7 mouse cellular contexts compared by ENCODE assay signal in genomic region chr9:13661768-13662623, GRCm38 (mm10).
DNase-seq lines count a peak whose midpoint lies in the region; ATAC-seq and TF ChIP-seq lines count a peak whose summit lies in the region.

No protein-coding gene starts in this region.

- peaks cover 8% of the 10 kb centered on the region for H3K4me1 ChIP-seq in brown adipose tissue, adult 24 weeks (ENCODE audit: control insufficient read depth, insufficient read depth, insufficient read length, low read length)
- peaks cover 44% of the 10 kb centered on the region for H3K4me1 ChIP-seq in heart, embryonic 13.5 days
- peaks cover 1% of the 10 kb centered on the region; the same call in 1 of the 2 replicates for H3K4me1 ChIP-seq in liver, adult 2 months (ENCODE audit: control insufficient read depth, insufficient read depth, low read length)

- H3K27ac ChIP-seq in brown adipose tissue, adult 24 weeks (replicated peaks; ENCODE audit: low read depth, low read length): peak overlapping the region; percentile 39
- peak overlapping the region; percentile 60 for H3K27ac ChIP-seq in heart, embryonic 13.5 days (replicated peaks)
- H3K27ac ChIP-seq in liver, adult 2 months (replicated peaks; ENCODE audit: insufficient read depth, low read depth, low read length): peak overlapping the region; percentile 41

- peak overlapping the region; percentile 71 for H3K9ac ChIP-seq in heart, embryonic 13.5 days
- H3K9ac ChIP-seq in liver, adult 2 months (ENCODE audit: low read depth, low read length): 0 out of 2 replicates have a peak overlapping the region, but pooled peaks have one; percentile 21

- 3% methylated on average over 12 of the region's 12 CpGs for WGBS in heart, embryonic 13.5 days
- WGBS in liver, adult 2 months: 7% methylated on average over 12 of the region's 12 CpGs

- peak; percentile 34 for DNase-seq in ES-CJ7 (ENCODE audit: low read depth, low spot score)
- peak; percentile 15 for DNase-seq in liver, adult 2 months (ENCODE audit: extremely low read depth, low read depth, low spot score)
- peak; percentile 23 for DNase-seq in splenic B cell, adult 2 months (ENCODE audit: low read depth, low spot score)
- DNase-seq in right cerebral cortex, postnatal 14 days: no peak
- no peak for DNase-seq in adrenal gland, postnatal 36 days

- H3K4me2 ChIP-seq in heart, embryonic 13.5 days: peak overlapping the region; percentile 65

- TF ChIP-seq CTCF in liver, adult 2 months (IDR thresholded peaks at IDR 0.05; ENCODE audit: low read depth, low read length): no peak

- no peaks in the 10 kb centered on the region for H3K79me2 ChIP-seq in liver, adult 2 months (ENCODE audit: control insufficient read depth, insufficient read depth, low read length)

- H3K27me3 ChIP-seq in heart, embryonic 13.5 days (replicated peaks): no peaks in the 10 kb centered on the region
- no peaks in the 10 kb centered on the region for H3K27me3 ChIP-seq in liver, adult 2 months (ENCODE audit: control insufficient read depth, insufficient read depth, low read length)
- no peaks in the 10 kb centered on the region for H3K27me3 ChIP-seq in splenic B cell, adult 2 months (ENCODE audit: control insufficient read depth, insufficient read depth, low read length, poor library complexity, severe bottlenecking)

- peak; percentile 14; the same call in 1 of the 2 replicates for ATAC-seq in heart, embryonic 13.5 days (ENCODE audit: extremely low read depth, insufficient number of reproducible peaks, low FRiP score, low TSS enrichment)

- H3K4me3 ChIP-seq in brown adipose tissue, adult 24 weeks (ENCODE audit: insufficient read depth, low read depth, low read length): peak overlapping the region; percentile 30
- peak overlapping the region; percentile 34 for H3K4me3 ChIP-seq in heart, embryonic 13.5 days
- peak overlapping the region; percentile 33; the same call in 1 of the 2 replicates for H3K4me3 ChIP-seq in liver, adult 2 months (ENCODE audit: insufficient read depth, low read depth, low read length)

- H3K9me3 ChIP-seq in heart, embryonic 13.5 days: no peaks in the 10 kb centered on the region

- no peaks in the 10 kb centered on the region for H3K36me3 ChIP-seq in heart, embryonic 13.5 days
- no peaks in the 10 kb centered on the region for H3K36me3 ChIP-seq in liver, adult 2 months (ENCODE audit: control insufficient read depth, insufficient read depth, low read length)
- no peaks in the 10 kb centered on the region; the same call in 1 of the 2 replicates for H3K36me3 ChIP-seq in splenic B cell, adult 2 months (ENCODE audit: control insufficient read depth, insufficient read depth, low read length, poor library complexity, severe bottlenecking)

- no peak for TF ChIP-seq POLR2A in liver, adult 2 months (IDR thresholded peaks at IDR 0.05; ENCODE audit: extremely low read depth, insufficient read depth, low read length)

Comparison
In these comparisons a context has a peak if more than half of its experiments do, and no peak if none do; other contexts are left out.
1. DNase-seq: peak in ES-CJ7 (single experiment), liver, adult 2 months (single experiment) and splenic B cell, adult 2 months (single experiment); none in right cerebral cortex, postnatal 14 days (single experiment) and adrenal gland, postnatal 36 days (0 of 2).
2. Peak in every context shown above with its lines, with median percentiles within 50 percentile points of each other: H3K27ac ChIP-seq and H3K4me3 ChIP-seq.